Mouse (Mus musculus): Measurements from ENCODE around the gene Sorbs1.

- TF ChIP-seq POLR2A (IDR thresholded peaks at IDR 0.05; ENCODE audit: insufficient read length, low read depth) (no peak), MYOG (IDR thresholded peaks at IDR 0.05; ENCODE audit: control insufficient read depth in 1 of 3, insufficient read depth in 1 of 3, insufficient read length in 2 of 3, low read depth in 2 of 3) (no peak), USF1 (IDR thresholded peaks at IDR 0.05; ENCODE audit: low read depth) (no peak), SRF (IDR thresholded peaks at IDR 0.05; ENCODE audit: control insufficient read depth, insufficient read length, low read depth) (no peak)
These were observed 97.9 kb downstream of the Sorbs1 start for GRCm38 (mm10) chr19:40415725-40416124.

Measured in myocyte (in vitro differentiated cells).